Comparison of ENCODE assay signal across 29 mouse cellular contexts in the genomic region with DNA sequence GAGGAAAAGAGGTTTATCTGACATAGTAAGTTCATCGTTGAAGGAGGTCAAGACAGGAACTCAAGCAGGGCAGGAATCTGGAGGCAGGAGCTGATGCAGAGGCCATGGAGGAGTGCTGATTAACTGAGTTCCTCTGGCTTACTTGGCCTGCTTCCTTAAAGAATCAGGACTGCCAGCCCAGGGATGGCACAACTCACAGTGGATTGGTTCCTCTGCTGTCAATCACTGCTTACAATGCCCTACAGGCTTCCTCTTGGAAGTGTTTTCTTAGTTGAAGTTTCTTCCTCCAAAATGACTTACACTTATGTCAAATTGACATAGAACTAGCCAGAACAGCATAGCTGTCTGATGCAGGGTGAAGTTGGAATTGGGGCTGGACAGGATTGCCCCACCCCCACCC. TPM values are rescaled to one million over a fixed set of nuclear protein-coding genes. Genes with fewer than 3 reads are reported as not detected.
DNase-seq lines count a peak whose midpoint lies in the region; ATAC-seq and TF ChIP-seq lines count a peak whose summit lies in the region.
"Had no signal": no experiment of that assay in that cellular context is flagged by ENCODE, and none has a peak within 500 bp of the region (broad histone marks: within the 10 kb centered on the region; RNA-seq: fewer than 3 reads in every experiment).

No protein-coding gene starts in this region.

- TF ChIP-seq POLR2A in ES-Bruce4 (IDR thresholded peaks at IDR 0.05; ENCODE audit: insufficient read depth, low read length), result no peak

- H3K9ac ChIP-seq in ES-Bruce4 (ENCODE audit: low read depth, poor library complexity, severe bottlenecking), result no peak overlapping the region
- H3K9ac ChIP-seq in midbrain, embryonic 14.5 days (replicated peaks; ENCODE audit: low read length), result no peak overlapping the region
- H3K9ac ChIP-seq: embryonic facial prominence, embryonic 12.5 days; forebrain, embryonic 12.5 days; heart, embryonic 13.5 days; hindbrain, embryonic 12.5 days had no signal

- peaks cover 2% of the 10 kb centered on the region for H3K4me1 ChIP-seq in ES-Bruce4 (ENCODE audit: control insufficient read depth, insufficient read depth, low read length)
- H3K4me1 ChIP-seq in limb, embryonic 10.5 days, result no peaks in the 10 kb centered on the region
- no peaks in the 10 kb centered on the region for H3K4me1 ChIP-seq in midbrain, embryonic 14.5 days (ENCODE audit: control insufficient read depth, insufficient read depth, low read length)
- no peaks in the 10 kb centered on the region for H3K4me1 ChIP-seq in forebrain, embryonic 10.5 days
- H3K4me1 ChIP-seq: embryonic facial prominence, embryonic 12.5 days; forebrain, embryonic 12.5 days; hindbrain, embryonic 12.5 days had no signal

- TF ChIP-seq CTCF in ES-Bruce4 (IDR thresholded peaks at IDR 0.05; ENCODE audit: low read depth, low read length), result no peak

- H3K4me2 ChIP-seq in midbrain, embryonic 14.5 days (ENCODE audit: low read length), result no peak overlapping the region
- H3K4me2 ChIP-seq: embryonic facial prominence, embryonic 12.5 days; forebrain, embryonic 12.5 days; heart, embryonic 13.5 days; hindbrain, embryonic 12.5 days had no signal

- WGBS in limb, embryonic 10.5 days, result 56% methylated on average over 1 of the region's 1 CpGs
- 67% methylated on average over 1 of the region's 1 CpGs for WGBS in midbrain, embryonic 14.5 days
- WGBS in forebrain, embryonic 10.5 days, result 68% methylated on average over 1 of the region's 1 CpGs

- H3K36me3 ChIP-seq in ES-Bruce4 (ENCODE audit: control insufficient read depth, insufficient read depth, low read length, poor library complexity, severe bottlenecking), result peaks cover 10% of the 10 kb centered on the region
- no peaks in the 10 kb centered on the region for H3K36me3 ChIP-seq in limb, embryonic 10.5 days
- no peaks in the 10 kb centered on the region for H3K36me3 ChIP-seq in midbrain, embryonic 14.5 days (ENCODE audit: control insufficient read depth, insufficient read depth, low read length)
- H3K36me3 ChIP-seq in forebrain, embryonic 10.5 days (replicated peaks), result peaks cover 5% of the 10 kb centered on the region
- H3K36me3 ChIP-seq: embryonic facial prominence, embryonic 12.5 days; forebrain, embryonic 12.5 days; heart, embryonic 13.5 days; hindbrain, embryonic 12.5 days had no signal

- peak; percentile 37 for ATAC-seq in common myeloid progenitor, adult 5-6 weeks (replicated peaks; ENCODE audit: low read depth, poor library complexity, severe bottlenecking)
- ATAC-seq in midbrain, embryonic 14.5 days (ENCODE audit: low FRiP score, low TSS enrichment), result no peak
- no peak for ATAC-seq in activated CD4-positive, CD25-positive, alpha-beta regulatory T cell, adult 4 months
- ATAC-seq: CD4-positive, CD25-positive, alpha-beta regulatory T cell, adult 4 months; hindbrain, embryonic 16.5 days; inflammation-experienced regulatory T-cells, adult 6 months; intestine, postnatal 0 days had no signal

- no peak overlapping the region for H3K4me3 ChIP-seq in ES-Bruce4 (ENCODE audit: low read depth, low read length)
- no peak overlapping the region for H3K4me3 ChIP-seq in limb, embryonic 10.5 days
- no peak overlapping the region for H3K4me3 ChIP-seq in midbrain, embryonic 14.5 days (replicated peaks; ENCODE audit: low read depth, low read length)
- H3K4me3 ChIP-seq in forebrain, embryonic 10.5 days, result no peak overlapping the region
- H3K4me3 ChIP-seq: embryonic facial prominence, embryonic 12.5 days; forebrain, embryonic 12.5 days; gastrocnemius, adult 2 months; heart, adult 2 months; heart, embryonic 13.5 days; hindbrain, embryonic 12.5 days had no signal

- peak; percentile 38 for DNase-seq in 3T3-L1 (ENCODE audit: low read depth, low spot score)
- peak; percentile 10 for DNase-seq in limb, embryonic 10.5 days (ENCODE audit: low spot score)
- no peak for DNase-seq in midbrain, embryonic 14.5 days
- no peak for DNase-seq in gastrocnemius, postnatal 25 days
- DNase-seq in forebrain, embryonic 10.5 days (ENCODE audit: extremely low spot score, low spot score), result no peak
- DNase-seq: adrenal gland, adult 8-10 months; adrenal gland, postnatal 36 days; B cell, adult 2 months; cerebellum, adult 11 months; cerebellum, adult 9-10 months; cerebellum, postnatal 25 days; embryo, embryonic 11 days; gastrocnemius, adult 2 months; gastrocnemius, postnatal 36 days; heart, adult 2 months; heart, postnatal 36 days; kidney, adult 8-10 months had no signal

- H3K27ac ChIP-seq in ES-Bruce4 (ENCODE audit: insufficient read depth, low read length), result peak overlapping the region; percentile 48; the same call in 1 of the 2 replicates
- H3K27ac ChIP-seq in limb, embryonic 10.5 days, result no peak overlapping the region
- H3K27ac ChIP-seq in midbrain, embryonic 14.5 days (replicated peaks; ENCODE audit: low read depth, low read length), result no peak overlapping the region
- no peak overlapping the region for H3K27ac ChIP-seq in forebrain, embryonic 10.5 days
- H3K27ac ChIP-seq: embryonic facial prominence, embryonic 12.5 days; forebrain, embryonic 12.5 days; gastrocnemius, adult 2 months; heart, adult 2 months; heart, embryonic 13.5 days; hindbrain, embryonic 12.5 days had no signal

- H3K9me3 ChIP-seq in ES-Bruce4 (replicated peaks; ENCODE audit: control insufficient read depth, insufficient read depth, low read length, poor library complexity, severe bottlenecking), result no peaks in the 10 kb centered on the region
- H3K9me3 ChIP-seq in limb, embryonic 10.5 days (replicated peaks), result no peaks in the 10 kb centered on the region
- no peaks in the 10 kb centered on the region for H3K9me3 ChIP-seq in midbrain, embryonic 14.5 days (ENCODE audit: control insufficient read depth, low read length)
- H3K9me3 ChIP-seq in forebrain, embryonic 10.5 days, result no peaks in the 10 kb centered on the region
- H3K9me3 ChIP-seq: embryonic facial prominence, embryonic 12.5 days; forebrain, embryonic 12.5 days; heart, embryonic 13.5 days; hindbrain, embryonic 12.5 days had no signal

- no peak for TF ChIP-seq EP300 in ES-Bruce4 (IDR thresholded peaks at IDR 0.05; ENCODE audit: insufficient read depth, low read depth, low read length)

- H3K27me3 ChIP-seq in ES-Bruce4 (ENCODE audit: control insufficient read depth, insufficient read depth, low read length, poor library complexity, severe bottlenecking), result no peaks in the 10 kb centered on the region
- no peaks in the 10 kb centered on the region for H3K27me3 ChIP-seq in limb, embryonic 10.5 days (ENCODE audit: low read depth, poor library complexity, severe bottlenecking)
- H3K27me3 ChIP-seq in midbrain, embryonic 14.5 days (ENCODE audit: control insufficient read depth, insufficient read depth, low read length), result no peaks in the 10 kb centered on the region
- H3K27me3 ChIP-seq in forebrain, embryonic 10.5 days (ENCODE audit: poor library complexity, severe bottlenecking), result no peaks in the 10 kb centered on the region
- H3K27me3 ChIP-seq: embryonic facial prominence, embryonic 12.5 days; forebrain, embryonic 12.5 days; heart, embryonic 13.5 days; hindbrain, embryonic 12.5 days had no signal

RNA-seq across cellular contexts. Expression of a gene that starts 45.1 kb away (rescaled TPM):
- polyA plus RNA-seq in ES-Bruce4 (2011; ENCODE audit: insufficient read depth, insufficient read length, low read depth, missing spikeins), result not detected in 2 replicates
- not detected in 2 replicates for total RNA-seq in common myeloid progenitor, adult 5-6 weeks (2017)
- polyA plus RNA-seq in limb, embryonic 10.5 days (2016; fragmentation: Nextera tagmentation; extraction: Ambion mirVana), result 0.06 TPM in 1 of 2 replicates, not detected in the other
- polyA plus RNA-seq in midbrain, embryonic 14.5 days (2014; fragmentation: Nextera tagmentation; extraction: Ambion mirVana), result 0.81 and 1.1 TPM in 2 replicates
- total RNA-seq in gastrocnemius, postnatal 25 days (2021), result not detected
- polyA plus RNA-seq in forebrain, embryonic 10.5 days (2016; fragmentation: Nextera tagmentation; extraction: Ambion mirVana), result 0.34 and 1.1 TPM in 2 replicates
- not detected for polyA plus RNA-seq in activated CD4-positive, CD25-positive, alpha-beta regulatory T cell, adult 4 months (2017; shearing (Covaris generic))
- total RNA-seq: gastrocnemius, adult 2 months; gastrocnemius, postnatal 36 days; heart, adult 2 months; heart, postnatal 36 days; MEL had no signal
- polyA plus RNA-seq: CD4-positive, CD25-positive, alpha-beta regulatory T cell, adult 4 months; inflammation-experienced regulatory T-cells, adult 6 months had no signal

Comparison
In these comparisons a context has a peak if more than half of its experiments do, and no peak if none do; other contexts are left out.
1. DNase-seq: peak in 3T3-L1 (single experiment) and limb, embryonic 10.5 days (single experiment); none in midbrain, embryonic 14.5 days (single experiment), gastrocnemius, postnatal 25 days (single experiment) and forebrain, embryonic 10.5 days (single experiment).